Mouse (Mus musculus) testis, postnatal 10 days (tissue): ENCODE measurements around the gene Slk.
A peak's percentile ranks its signal among the peaks of the same experiment; 100 is the strongest.

Source experiments
- DNase-seq: peaks from one replicate; pipeline ENCODE4 v3.0.0; 2021; ENCODE audit warnings: low spot score

The Slk gene

DNA sequence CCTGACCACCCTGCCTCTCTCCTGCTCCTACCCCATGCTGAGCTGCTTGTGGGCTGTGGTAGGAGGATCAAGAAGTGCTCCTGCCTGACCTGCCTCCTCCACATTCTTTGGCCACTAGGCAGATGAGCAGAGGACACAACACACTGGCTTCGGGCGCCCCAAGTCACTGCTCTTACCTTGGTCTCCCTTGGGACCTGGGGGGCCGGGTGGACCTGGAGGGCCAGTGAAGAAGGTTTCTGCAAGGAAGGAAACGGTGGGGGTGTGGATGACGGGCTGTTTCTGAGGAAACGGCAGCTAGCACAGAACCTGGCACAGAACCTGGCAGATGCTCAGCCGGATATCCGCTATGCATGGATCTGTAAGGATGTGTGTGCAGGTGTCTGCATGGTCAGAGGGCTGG, 73.7 kb downstream of the Slk start:
- DNase-seq = peak; percentile 42

DNA sequence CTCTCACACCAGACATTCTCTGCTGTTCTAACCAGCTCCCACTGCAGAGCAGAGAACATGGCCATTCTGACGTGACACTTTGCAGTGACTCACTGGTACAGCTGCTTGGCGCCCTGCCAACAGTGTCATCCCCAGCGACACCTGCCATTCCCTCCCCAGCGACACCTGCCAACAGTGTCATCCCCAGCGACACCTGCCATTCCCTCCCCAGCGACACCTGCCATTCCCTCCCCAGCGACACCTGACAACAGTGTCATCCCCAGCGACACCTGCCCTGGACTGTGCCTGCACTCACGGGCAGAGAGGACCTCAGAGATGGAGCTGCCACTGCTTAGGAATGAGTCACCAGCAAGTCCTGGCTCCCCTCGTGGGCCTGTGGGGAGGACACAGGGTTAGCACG, 75.4 kb downstream of the Slk start:
- DNase-seq = peak; percentile 59

DNA sequence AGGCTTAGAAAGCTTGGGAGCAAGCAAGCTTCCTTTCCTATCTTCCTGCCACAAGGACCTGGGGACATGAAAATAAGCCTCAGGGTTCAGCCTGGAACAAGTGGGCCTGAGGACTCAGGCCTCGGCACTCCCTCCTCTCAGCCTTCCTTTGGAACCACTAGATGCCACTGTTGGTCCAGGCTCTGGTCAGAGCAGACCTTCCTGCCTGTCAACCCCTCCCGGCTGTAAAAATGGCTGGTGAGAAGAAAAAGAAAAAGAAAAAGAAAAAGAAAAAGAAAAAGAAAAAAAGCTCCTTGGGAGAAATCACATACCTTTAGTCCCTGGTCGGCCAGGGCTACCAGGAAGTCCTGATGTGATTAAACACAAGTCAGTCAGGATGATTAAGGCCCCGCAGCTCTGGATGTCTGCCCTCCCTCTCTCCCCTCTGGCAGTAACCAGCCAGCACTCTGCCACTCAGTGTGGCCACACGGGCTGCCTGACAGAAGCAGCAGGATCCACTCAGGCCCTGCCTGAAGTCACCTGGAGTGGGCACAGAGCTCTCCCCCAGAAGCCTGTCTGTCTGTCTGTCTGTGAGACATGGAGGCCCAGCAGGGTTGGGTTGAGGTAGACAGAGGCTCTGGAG, 79.5 kb downstream of the Slk start:
- DNase-seq = peak; percentile 69

DNA sequence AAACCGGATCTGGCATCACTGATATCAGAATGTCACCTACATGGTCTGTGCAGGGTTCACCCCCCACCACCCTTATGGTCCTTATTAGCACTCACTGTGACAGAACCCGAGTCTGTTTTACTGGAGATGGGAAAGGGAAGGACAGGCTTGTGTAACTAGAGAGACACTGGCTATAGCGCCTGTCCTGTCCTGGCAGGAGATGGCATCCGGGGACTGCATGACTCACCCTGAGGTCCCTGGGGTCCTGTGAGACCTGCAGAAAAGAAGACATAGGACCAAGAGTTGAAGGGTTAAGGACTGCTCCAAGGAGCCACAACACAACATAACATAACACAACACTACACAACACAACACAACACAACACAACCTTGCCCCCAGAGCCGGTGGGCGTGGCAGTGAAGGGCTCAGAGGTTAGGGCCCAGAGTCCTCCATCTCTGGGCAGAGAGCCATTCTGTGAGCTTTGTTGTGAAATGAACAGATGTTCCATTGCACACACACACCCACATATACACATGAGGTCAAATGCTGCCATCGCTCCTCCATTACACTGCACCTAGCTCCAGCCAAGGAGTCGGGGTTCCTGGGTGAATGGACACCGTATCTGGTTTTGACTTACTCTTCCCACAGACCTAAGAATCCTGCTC, 80.4 kb downstream of the Slk start:
- DNase-seq = no peak

DNA sequence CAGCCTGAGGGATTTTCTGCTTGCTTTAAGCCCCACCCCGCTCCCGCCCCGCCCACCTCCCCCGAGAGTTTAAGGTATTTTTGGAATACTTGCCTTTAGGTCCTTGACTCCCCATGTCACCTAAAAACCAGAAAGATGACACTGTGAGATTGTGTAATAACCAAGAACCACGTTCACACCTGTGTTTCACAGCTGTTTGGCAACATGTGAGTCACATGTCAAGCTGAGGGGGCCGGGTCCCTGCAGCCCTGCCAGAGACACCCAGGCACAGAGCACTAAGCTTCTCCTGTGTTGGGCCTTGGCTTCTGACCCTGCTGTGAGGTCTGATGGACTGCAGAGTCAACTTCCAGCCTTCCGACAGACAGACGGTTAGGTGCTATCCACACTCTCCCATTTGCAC, 88.1 kb downstream of the Slk start:
- DNase-seq = no peak

DNA sequence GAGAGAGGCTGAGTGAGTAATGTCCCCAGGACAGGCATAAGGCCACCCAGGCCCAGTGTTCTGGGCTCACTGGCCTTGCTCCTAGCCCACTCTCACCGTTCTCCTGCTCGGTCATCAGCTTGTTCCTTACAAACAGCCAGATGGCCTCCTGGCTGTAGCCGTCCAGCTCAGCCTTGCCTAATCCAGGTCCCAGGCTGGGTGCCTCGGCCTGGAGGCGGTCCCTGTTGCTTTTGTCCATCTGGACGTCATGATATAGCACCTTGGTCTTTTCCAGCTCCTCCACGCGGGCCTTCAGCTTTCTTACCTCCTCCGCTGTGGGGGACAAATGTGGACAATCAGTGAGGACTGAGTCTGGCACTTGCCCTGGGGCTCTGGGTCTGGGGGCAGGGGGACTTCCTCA, 88.9 kb downstream of the Slk start:
- DNase-seq = no peak

DNA sequence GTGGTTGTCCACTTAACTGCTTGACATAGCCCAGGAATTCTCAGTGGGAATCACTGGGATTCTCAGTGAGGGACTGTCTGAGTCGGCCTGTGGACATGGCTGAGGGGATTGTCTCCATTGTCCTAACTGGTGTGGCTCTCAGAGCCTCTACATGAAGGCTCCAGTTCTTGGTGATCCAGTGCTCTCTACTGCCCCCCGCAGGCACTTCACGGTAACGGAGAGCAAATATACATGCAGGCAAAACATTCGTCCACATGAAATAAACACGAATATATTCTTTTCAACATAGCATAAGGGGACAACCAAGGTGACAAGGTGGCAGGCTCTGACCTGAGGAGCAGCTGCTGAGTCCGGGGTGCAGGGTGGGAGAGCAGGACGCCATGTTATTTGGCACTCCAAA, 94.9 kb downstream of the Slk start:
- DNase-seq = peak; percentile 70

DNA sequence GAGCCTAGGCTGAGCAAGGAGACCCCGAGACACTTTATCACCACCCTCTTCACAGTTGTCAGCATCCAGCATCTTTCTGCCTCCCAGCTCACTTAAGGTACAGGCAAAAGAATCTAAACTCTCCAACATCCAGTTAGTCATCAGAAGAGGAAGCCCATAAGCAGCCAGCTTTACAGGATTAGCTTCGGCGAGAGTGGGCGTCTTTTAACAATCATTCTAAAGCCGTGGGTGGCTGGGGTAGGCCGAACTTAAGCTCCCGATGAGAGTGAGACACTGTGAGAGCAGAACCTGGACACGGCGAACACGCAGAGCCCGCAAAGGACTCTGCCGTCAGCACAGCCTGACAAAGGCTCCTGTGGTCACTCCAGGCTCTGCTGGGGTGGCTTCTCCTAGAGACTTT, 99.2 kb downstream of the Slk start:
- DNase-seq = no peak

DNA sequence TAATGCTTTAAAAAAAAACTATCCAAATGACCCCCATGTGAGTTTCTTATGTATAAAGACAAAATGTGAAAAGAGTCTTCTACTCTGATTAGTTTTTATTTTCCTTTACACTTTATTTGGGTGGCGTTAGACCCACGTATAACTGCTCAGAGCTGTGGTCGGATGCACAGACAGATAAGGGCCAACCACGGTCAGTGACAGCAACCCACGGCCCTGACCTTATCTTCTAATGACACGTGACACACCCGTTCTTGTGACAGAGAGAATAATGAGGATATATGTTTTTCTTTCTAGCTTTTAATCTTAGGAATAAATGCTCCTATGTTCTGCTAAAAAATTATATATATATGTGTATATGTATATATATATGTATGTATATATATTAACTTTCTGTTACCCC, 110.1 kb downstream of the Slk start:
- DNase-seq = no peak

DNA sequence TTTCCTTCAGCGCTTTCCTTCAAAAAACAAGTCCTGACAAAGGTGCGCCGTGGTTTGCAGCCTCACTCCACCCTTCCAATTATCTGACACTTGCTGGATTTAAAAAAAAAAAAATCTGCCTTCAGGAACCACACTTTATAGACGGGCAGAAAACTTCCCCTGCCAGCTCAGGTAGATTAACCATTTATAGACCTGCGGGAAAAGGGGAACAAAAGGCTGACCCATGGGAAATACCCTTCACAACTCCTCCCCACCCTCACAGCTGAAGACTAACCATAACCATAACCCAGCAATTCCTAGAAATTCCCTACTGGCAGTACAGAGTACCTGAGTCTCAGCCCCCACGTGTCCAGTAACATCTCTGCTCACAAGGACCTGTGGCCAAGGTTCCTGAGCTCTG, 112.5 kb downstream of the Slk start, which contains the start of gene Col17a1:
Gene Col17a1, minus strand, starts transcription at position 101 of the 400 bp plus-strand sequence.
- DNase-seq = no peak
